8 mouse cellular contexts compared by ENCODE assay signal in the genomic region with DNA sequence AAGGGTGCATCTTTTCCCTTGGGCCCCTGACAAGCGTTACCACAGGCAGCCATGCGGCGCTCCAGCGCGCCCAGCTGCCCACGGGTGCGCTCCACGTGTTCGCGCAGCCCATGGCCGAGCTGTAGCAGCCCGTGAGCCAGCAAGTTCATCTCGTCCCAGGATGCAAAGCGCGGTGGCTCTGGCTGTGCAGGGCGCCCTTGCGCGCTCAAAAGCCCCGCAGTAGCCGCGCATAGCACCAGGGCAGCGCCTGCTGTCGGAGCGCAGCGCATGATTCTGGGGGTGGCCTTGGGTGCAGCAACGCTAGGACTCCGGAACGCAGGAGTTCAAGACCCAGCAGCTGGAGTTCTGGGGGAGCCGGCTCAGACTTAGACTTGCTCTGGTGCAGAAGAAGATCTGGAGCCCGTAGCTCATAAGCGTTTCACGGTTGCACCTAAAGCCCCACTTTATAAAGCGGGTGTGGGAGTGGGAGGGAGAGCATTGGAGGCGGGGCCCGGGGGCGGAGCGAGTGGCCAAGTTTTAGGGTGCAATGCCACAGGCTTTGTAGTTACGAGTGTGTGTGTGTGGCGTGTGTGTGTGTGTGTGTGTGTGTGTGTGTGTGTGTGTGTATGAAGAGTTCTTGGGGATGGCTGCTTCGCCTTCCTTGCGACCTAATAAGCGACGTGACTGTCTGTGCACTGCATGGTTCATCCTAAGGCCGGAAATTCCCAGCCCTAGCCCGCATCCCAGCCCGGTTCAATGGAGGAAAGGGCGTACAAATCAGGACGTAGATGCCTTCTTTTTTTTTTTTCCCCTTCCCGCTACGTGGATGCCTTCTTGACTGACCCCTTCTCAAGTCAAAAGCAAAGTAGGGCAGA. TPM values are rescaled to one million over a fixed set of nuclear protein-coding genes. Genes with fewer than 3 reads are reported as not detected.
A peak's percentile ranks its signal among the peaks of the same experiment; 100 is the strongest.
DNase-seq lines count a peak whose midpoint lies in the region; ATAC-seq and TF ChIP-seq lines count a peak whose summit lies in the region.

A gene (minus strand): TSS at position 707 of the 854 bp plus-strand sequence.

- H3K9ac ChIP-seq in ES-E14 (ENCODE audit: insufficient read depth, low read depth, low read length, poor library complexity, severe bottlenecking), result peak within 1 kb of the TSS; percentile 73
- H3K9ac ChIP-seq in hindbrain, embryonic 11.5 days (ENCODE audit: low read depth, low read length), result peak within 1 kb of the TSS; percentile 58

- 2% methylated on average over 50 of the region's 50 CpGs for WGBS in hindbrain, embryonic 11.5 days

- no peaks in the 10 kb centered on the region for H3K9me3 ChIP-seq in ES-E14 (ENCODE audit: control insufficient read depth, insufficient read depth, low read depth, low read length)
- no peaks in the 10 kb centered on the region for H3K9me3 ChIP-seq in hindbrain, embryonic 11.5 days (ENCODE audit: control insufficient read depth, low read length)

- H3K4me1 ChIP-seq in ES-E14 (ENCODE audit: control insufficient read depth in 2 of 2, insufficient read depth in 2 of 2, low read length in 2 of 2, poor library complexity in 1 of 2), result peaks cover 3 to 26% of the 10 kb centered on the region in 2 experiments; a peak in 3 of 4 replicates
- H3K4me1 ChIP-seq in hindbrain, embryonic 11.5 days (replicated peaks; ENCODE audit: control insufficient read depth, insufficient read depth, low read length), result no peaks in the 10 kb centered on the region

- peak within 1 kb of the TSS; percentile 56 to 84 for H3K4me3 ChIP-seq in ES-E14 (ENCODE audit: insufficient read depth in 1 of 2, low read depth in 1 of 2, low read length in 2 of 2, poor library complexity in 1 of 2, severe bottlenecking in 1 of 2)
- H3K4me3 ChIP-seq in hindbrain, embryonic 11.5 days (ENCODE audit: low read depth, low read length), result peak within 1 kb of the TSS; percentile 40

- no peak within 1 kb of the TSS for H3K27ac ChIP-seq in ES-E14 (ENCODE audit: insufficient read depth, low read depth, low read length, poor library complexity, severe bottlenecking)
- 0 out of 2 replicates have a peak within 1 kb of the TSS, but pooled peaks have one; percentile 6 for H3K27ac ChIP-seq in hindbrain, embryonic 11.5 days (ENCODE audit: low read depth, low read length)

- H3K36me3 ChIP-seq in ES-E14 (ENCODE audit: control insufficient read depth, insufficient read depth, low read length, poor library complexity, severe bottlenecking), result peaks cover 16% of the 10 kb centered on the region
- no peaks in the 10 kb centered on the region for H3K36me3 ChIP-seq in hindbrain, embryonic 11.5 days (ENCODE audit: control insufficient read depth, insufficient read depth, low read length)

- peak; percentile 58 for ATAC-seq in frontal cortex, adult (ENCODE audit: low TSS enrichment)
- ATAC-seq in hindbrain, embryonic 11.5 days (ENCODE audit: low FRiP score), result peak; percentile 87

- no peaks in the 10 kb centered on the region for H3K27me3 ChIP-seq in hindbrain, embryonic 11.5 days (ENCODE audit: control insufficient read depth, insufficient read depth, low read length)

- in situ Hi-C loops in ES-E14 (cut with MboI; ENCODE audit: low sequenced_read_pairs in 2 of 2, unreplicated experiment in 2 of 2), result no loop called here

- DNase-seq in ES-E14 (ENCODE audit: low read depth, low spot score), result no peak
- DNase-seq in c-Kit-positive CD71-positive TER-119-negative erythroid progenitor cells, embryonic 14.5 days (ENCODE audit: low read depth), result peak; percentile 57
- DNase-seq in hindbrain, embryonic 11.5 days (ENCODE audit: low spot score), result peak; percentile 68
- DNase-seq in layer of hippocampus, postnatal 14 days (ENCODE audit: low spot score in 2 of 2), result peak; percentile 43 to 49
- peak; percentile 78 for DNase-seq in lung, postnatal 25 days (ENCODE audit: low spot score)
- DNase-seq in retina, postnatal 7 days (ENCODE audit: low read depth, low spot score), result peak; percentile 42
- DNase-seq in urinary bladder, adult 2 months (ENCODE audit: low spot score), result peak; percentile 58

- peak within 1 kb of the TSS; percentile 87 for H3K4me2 ChIP-seq in hindbrain, embryonic 11.5 days (replicated peaks; ENCODE audit: low read depth, low read length)

TF ChIP-seq in ES-E14, 5 proteins besides CTCF, POLR2A, EP300 and RAD21:
- TF ChIP-seq HCFC1 (IDR thresholded peaks at IDR 0.05; ENCODE audit: borderline replicate concordance, insufficient read depth, low read length) (no peak), ZNF384 (IDR thresholded peaks at IDR 0.05; ENCODE audit: low read depth, low read length) (no peak), ZC3H11A (IDR thresholded peaks at IDR 0.05; ENCODE audit: borderline replicate concordance, low read depth, low read length) (no peak), CHD2 (IDR thresholded peaks at IDR 0.05; ENCODE audit: low read depth, low read length) (no peak), MAFK (IDR thresholded peaks at IDR 0.05; ENCODE audit: insufficient read depth, low read depth, low read length) (no peak)

RNA-seq across cellular contexts. Expression of the gene that starts here (rescaled TPM):
- total RNA-seq in ES-E14 (2012; rRNA removed), result 30.5 and 39.3 TPM in 2 replicates
- polyA plus RNA-seq in hindbrain, embryonic 11.5 days (2014; fragmentation: Nextera tagmentation; extraction: Ambion mirVana), result 22.0 and 22.5 TPM in 2 replicates
- total RNA-seq in layer of hippocampus, postnatal 14 days (2021), result 1 to 10 TPM; 4.8 to 5.8 TPM
- polyA plus RNA-seq in urinary bladder, adult 2 months (2012; rRNA removed), result 7.7 and 11.3 TPM in 2 replicates
